Mouse (Mus musculus) cerebellum, postnatal 4 days (tissue): ENCODE measurements around the gene Itpripl2.
A peak's percentile ranks its signal among the peaks of the same experiment; 100 is the strongest.

ENCODE experiments used
- DNase-seq, 2 experiments: peaks; one replicate each; pipeline ENCODE4 v3.0.0; 2022; ENCODE audit warnings: low spot score in 2 of 2, mixed read lengths in 1 of 2

The Itpripl2 gene

GRCm38 (mm10) chr7:118488060-118488664 lies 3.6 kb downstream of the Itpripl2 start:
- no peak for DNase-seq

DNA sequence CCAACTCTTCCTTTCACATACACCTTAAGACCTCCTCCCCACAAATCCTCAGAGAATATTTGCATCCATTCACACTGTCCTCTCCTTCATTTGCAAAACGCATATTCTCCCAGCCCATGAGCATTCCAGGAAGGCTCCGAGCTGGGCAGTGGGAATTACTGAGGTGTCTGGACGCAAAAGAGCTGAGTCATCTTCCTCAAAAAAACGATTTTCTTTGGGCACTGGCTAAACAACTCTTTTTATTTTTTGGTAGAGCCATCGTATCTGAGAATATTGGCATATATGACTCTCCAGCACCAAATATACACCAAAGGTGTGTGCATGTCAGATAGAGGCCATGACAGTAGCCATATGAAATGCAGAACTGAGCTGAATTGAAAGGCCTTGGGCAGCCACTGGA lies 4.9 kb downstream of the Itpripl2 start:
- no peak for DNase-seq

DNA sequence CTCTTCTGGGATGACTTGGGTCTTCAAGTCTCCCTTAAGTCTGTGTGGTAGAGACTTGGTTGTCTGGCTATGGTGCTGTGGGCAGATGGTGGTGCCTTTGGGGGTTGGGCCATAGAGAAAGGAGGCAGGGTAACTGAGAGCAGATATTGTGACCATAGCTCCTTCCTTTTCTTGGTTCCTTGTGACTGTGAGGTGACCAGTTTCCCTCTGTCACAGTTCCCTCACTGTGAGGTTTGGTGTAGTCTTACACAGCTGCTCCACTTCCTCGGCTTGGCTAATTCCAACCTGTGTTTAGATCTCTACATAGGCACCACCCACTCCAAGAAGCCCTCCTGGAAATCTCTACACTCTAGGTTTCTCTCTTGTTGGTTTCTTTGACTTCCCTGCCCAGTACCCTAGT lies 7.8 kb downstream of the Itpripl2 start:
- DNase-seq, result no peak

DNA sequence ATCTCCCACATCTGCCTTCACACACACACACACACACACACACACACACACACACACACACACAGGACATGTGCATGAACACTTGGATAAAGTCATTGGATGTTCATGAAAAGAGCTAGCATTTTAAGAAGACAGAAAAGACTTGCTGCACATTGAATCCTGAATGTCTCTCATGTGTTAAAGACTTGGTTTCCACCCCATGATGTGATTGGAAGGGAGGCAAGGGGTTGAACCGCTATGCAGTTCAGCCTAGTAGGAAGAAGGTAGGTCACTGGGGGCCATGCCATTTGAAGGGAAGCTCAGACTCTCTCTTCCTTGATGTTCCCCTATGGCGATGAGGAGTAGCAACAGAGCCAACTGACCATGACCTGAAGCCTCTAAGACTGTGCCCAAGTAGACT lies 9.8 kb downstream of the Itpripl2 start:
- DNase-seq, result no peak

DNA sequence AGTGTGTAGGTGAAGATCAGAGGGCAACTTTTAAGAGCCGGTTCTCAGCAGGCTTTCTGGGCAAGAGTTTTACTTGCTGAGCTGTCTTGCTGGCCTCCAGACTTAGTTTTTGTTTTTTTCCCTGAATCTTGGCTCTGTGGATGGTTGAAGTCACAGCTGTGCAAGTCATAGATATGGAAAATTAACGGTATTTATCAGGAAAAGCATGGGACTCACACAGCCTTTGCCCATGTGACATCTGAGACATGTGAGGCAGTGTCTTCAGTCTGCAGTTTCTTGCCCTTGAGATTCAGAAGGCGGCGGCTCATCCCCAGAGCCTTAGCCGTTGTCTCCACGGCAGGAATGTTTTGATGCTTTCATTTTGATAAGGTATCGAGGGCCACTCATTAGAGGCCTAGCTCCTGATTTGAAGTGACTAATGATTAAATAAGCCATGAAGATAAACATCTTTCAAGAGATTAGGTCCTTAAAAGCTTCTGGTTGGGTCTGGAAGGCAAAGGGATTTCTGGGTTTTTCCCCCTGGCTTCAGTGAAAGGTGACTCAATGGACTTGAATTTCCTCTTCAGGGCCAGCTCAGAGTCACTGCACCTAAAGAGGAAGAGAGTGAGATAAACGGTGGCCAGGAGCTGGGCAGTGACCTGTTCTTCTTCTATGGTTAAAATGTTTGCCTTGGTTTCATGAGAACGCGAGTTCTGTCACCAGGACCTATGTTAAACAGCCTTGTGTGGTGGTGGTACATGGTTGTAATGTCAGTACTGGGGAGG lies 10.5 kb downstream of the Itpripl2 start:
- DNase-seq, result no peak

GRCm38 (mm10) chr7:118480160-118480709 lies 11.5 kb downstream of the Itpripl2 start:
- DNase-seq, result no peak

- no peak for DNase-seq
Measured at GRCm38 (mm10) chr7:118478835-118479312, 12.9 kb downstream of the Itpripl2 start.

DNA sequence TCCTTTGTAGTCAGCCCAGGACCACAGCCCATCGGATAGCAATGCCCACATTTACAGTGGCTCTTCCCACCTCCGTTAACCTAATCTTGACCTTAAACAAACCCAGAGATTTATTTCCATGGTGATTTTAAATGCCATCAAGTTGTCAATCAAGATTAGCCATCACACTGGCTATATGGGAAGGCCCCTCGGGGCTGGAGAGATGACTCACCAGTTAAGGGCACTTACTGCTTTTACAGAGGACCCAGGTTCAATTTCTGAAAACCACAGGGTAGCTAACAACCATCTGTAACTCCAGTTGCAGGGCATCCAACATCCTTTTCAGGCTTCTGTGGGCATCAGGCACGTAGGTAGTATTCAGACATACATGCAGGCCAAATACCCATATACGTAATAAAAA lies 15.3 kb downstream of the Itpripl2 start:
- DNase-seq, result no peak

GRCm38 (mm10) chr7:118475008-118475705 lies 16.6 kb downstream of the Itpripl2 start:
- no peak for DNase-seq

- no peak for DNase-seq
Measured at GRCm38 (mm10) chr7:118472886-118473285, 18.9 kb downstream of the Itpripl2 start.

DNA sequence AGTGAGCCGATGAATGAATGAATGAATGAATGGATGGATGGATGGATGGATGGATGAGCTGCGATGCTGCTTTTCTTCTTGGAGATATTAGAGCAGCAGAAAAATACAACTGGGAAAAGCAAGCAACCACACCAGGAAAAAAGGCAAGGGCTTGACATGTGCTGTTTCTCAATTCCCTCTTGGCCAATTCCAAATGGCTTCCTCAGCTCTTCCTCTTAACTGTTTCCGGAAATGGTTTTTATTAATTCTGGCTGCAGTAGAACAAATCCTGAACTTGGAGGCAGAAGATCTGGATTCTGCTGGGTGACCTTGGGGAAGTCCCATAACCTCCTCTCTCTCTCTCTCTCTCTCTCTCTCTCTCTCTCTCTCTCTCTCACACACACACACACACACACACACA lies 23.7 kb downstream of the Itpripl2 start:
- DNase-seq, result no peak

- no peak for DNase-seq
Measured at GRCm38 (mm10) chr7:118464432-118464831, 27.3 kb downstream of the Itpripl2 start.

- DNase-seq, result no peak
Measured at GRCm38 (mm10) chr7:118462818-118463762, 28.7 kb downstream of the Itpripl2 start.

DNA sequence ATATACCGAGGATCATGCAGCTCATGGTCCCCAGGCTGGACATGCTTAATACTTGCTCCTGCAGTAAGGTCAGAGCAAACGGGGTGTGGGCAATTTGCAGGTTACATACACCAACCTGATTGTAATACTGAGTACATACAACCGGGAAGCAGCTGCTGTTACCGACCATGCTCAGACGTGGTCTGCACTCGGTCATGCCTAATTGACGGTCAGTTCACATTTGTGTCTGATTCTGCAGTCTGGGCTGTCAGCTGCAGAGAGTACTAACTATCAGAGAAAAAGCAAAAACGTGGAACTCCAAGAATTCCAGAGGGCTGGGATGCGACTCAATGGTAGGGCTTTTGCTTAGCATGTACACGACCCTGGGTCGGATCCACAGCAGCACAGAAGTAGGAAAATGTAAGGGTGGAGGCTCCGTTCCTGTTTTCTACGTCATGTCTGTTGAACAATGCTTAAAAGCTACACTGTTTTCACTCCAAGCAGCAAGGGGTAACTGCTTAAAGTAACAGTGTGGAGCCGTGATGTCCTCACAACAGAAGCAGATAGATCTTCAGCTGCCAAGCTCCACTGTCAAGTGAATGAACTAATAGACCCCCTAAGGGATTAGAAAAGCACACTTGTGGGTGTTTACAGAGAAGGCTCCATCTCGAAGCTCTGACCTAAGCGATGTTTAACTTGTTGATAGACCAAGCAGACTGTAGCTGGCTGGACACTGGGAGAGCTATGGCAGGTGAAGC lies 30.2 kb downstream of the Itpripl2 start:
- no peak for DNase-seq

- DNase-seq, result no peak
Measured at GRCm38 (mm10) chr7:118453722-118454121, 38.1 kb downstream of the Itpripl2 start.

DNA sequence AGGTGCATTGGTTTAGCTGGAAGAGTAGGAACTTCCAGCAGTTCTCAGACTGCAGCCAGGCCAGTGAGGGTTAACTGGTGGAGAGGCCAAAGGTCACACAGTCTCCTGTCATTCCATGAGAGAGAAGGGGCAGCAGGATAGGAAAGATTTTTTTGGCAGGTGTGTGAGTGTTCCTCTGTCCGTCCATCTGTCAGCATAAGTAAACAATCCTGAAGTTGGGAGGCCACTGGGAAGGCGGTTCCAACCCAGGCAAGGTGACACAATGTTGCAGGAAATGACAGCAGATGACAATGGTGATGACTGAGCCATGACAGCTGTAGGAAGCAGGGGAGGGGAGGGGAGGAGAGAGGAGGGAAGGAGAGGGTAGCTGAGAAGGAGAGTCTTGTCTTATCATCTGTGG lies 38.8 kb downstream of the Itpripl2 start:
- DNase-seq, result no peak

- DNase-seq, result peak; percentile 70 to 77
Measured at GRCm38 (mm10) chr7:118448134-118448967, 43.4 kb downstream of the Itpripl2 start, which contains the start of gene Syt17. TSS of gene Syt17 (minus strand) at chr7:118448222.

GRCm38 (mm10) chr7:118447291-118448133 lies 44.3 kb downstream of the Itpripl2 start:
- DNase-seq, result peak in 1 of 2 experiments; percentile 16
